Mouse (Mus musculus) intestine, embryonic 16.5 days (tissue): ENCODE results near the gene Prkca. TPM values are rescaled to one million over a fixed set of nuclear protein-coding genes. Genes with fewer than 3 reads are reported as not detected.

ENCODE experiments used
- ATAC-seq: fragments of 200-750 bp; cut with Nextera tagmentation; 2 replicates; pipeline ENCODE4 v1.8.0; 2017; ENCODE audit warnings: moderate TSS enrichment, moderate library complexity
- H3K27ac ChIP-seq: fragments of 300-500 bp; sonication (generic); 2 replicates; pipeline ENCODE4 v1.5.1; 2014; ENCODE audit warnings: mild to moderate bottlenecking, low read length
- H3K27me3 ChIP-seq: fragments of 300-500 bp; sonication (generic); replicated peaks from 2 replicates; pipeline ENCODE4 v1.6.1; 2014; ENCODE audit warnings: low read length, control low read depth, mixed read lengths; ENCODE audit not compliant: control insufficient read depth, insufficient read depth
- H3K36me3 ChIP-seq: fragments of 300-500 bp; sonication (generic); 2 replicates; pipeline ENCODE4 v1.6.1; 2014; ENCODE audit warnings: low read length, control low read depth; ENCODE audit not compliant: control insufficient read depth, insufficient read depth
- H3K4me1 ChIP-seq: fragments of 300-500 bp; sonication (generic); 2 replicates; pipeline ENCODE4 v1.6.1; 2014; ENCODE audit warnings: low read length, control low read depth, mixed read lengths; ENCODE audit not compliant: control insufficient read depth, insufficient read depth
- H3K4me2 ChIP-seq: fragments of 300-500 bp; sonication (generic); 2 replicates; pipeline ENCODE4 v1.6.1; 2014; ENCODE audit warnings: low read depth, low read length, control low read depth
- H3K4me3 ChIP-seq: fragments of 300-500 bp; sonication (generic); 2 replicates; pipeline ENCODE4 v1.5.1; 2014; ENCODE audit warnings: mild to moderate bottlenecking, low read length
- H3K9ac ChIP-seq: fragments of 300-500 bp; sonication (generic); 2 replicates; pipeline ENCODE4 v1.6.1; 2014; ENCODE audit warnings: low read depth, low read length
- H3K9me3 ChIP-seq: fragments of 300-500 bp; sonication (generic); 2 replicates; pipeline ENCODE4 v1.6.1; 2016; ENCODE audit warnings: low read length, control low read depth; ENCODE audit not compliant: control insufficient read depth
- WGBS: fragments of 180-500 bp; shearing (Covaris S2); extraction: QIAGEN DNeasy Blood & Tissue Kit; methylation state at CpG from one replicate; pipeline ENCODE4 v1.1.7; 2014; 5-methylcytosine and 5-hydroxymethylcytosine counted together
- polyA plus RNA-seq: library from polyadenylated mRNA; unstranded; fragments of >200 nt; fragmentation: Nextera tagmentation; extraction: Ambion mirVana; gene quantifications from 2 replicates; pipeline ENCODE4 v1.2.1, GENCODE M21; 2015

The Prkca gene
- polyA plus RNA-seq, 1 experiment from 2014 or later, result 20.3 TPM

DNA sequence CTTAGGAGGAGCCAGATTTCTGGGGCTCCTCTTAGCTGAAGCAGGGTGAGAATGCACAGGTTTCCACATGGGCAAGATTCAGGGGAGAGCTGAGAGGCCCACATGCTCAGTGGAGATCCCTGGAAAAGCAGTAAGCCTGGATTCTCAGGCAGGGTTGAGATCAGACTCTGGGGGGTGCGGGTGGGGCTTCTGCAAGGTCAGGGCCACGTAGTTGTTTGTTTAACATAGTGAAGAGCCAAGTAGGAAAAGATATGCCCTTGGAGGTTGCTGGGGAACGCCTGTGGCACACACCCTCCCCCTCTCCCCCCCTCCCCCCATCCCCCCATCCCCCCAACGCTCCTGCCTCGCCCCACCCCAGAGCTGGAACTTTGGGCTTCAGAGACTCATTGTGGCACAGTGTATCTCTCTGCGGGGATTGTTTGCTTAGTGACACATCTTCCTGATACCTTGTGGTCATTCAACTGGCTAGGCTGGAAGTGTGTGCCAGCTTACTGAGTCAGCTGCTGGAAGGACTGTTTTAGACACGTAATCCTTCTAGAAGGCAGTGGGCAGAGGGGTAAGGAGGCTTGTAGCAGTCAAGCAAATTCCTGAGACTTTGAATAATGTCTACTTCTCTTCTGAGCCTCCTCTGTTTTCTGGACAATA lies 21.3 kb upstream of the Prkca start:
- no peak overlapping the region for H3K27ac ChIP-seq
- 36% methylated on average over 5 of the region's 7 CpGs for WGBS

DNA sequence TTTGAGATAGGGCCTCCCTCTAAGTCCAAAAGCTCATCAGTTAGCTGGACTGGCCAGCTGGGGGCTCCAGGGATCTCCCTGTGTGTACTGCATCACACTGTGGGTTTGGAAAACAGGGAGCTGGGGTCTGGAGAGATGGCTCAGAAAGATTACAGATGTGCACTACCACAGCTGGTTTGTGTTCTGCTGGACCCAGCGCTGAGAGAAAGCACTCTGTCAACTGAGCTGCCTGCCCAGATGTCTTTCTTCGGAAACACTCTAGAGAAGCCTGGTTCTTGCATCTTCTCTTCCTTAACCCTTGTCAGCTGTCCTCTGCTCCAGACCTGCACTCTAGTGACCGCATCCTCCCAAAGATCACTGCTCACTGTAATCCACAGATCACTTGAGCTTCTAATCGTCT lies 20.3 kb upstream of the Prkca start:
- Histone ChIP-seq H3K4me2 (no peak overlapping the region), H3K36me3 (no peaks in the 10 kb centered on the region), H3K9me3 (no peaks in the 10 kb centered on the region), H3K9ac (no peak overlapping the region), H3K27me3 (no peaks in the 10 kb centered on the region), H3K27ac (no peak overlapping the region), H3K4me1 (peaks cover 15% of the 10 kb centered on the region), H3K4me3 (no peak overlapping the region)
- WGBS, result 58% methylated on average over 4 of the region's 4 CpGs
- ATAC-seq, result 0 out of 2 replicates have a peak, but pooled peaks have one; percentile 18

More for the DNA sequence above, 21.3 kb upstream of the Prkca start:
- Histone ChIP-seq H3K4me1 (peaks cover 15% of the 10 kb centered on the region), H3K4me2 (no peak overlapping the region), H3K36me3 (no peaks in the 10 kb centered on the region), H3K9ac (0 out of 2 replicates have a peak overlapping the region, but pooled peaks have one; percentile 9), H3K27me3 (no peaks in the 10 kb centered on the region), H3K9me3 (no peaks in the 10 kb centered on the region), H3K4me3 (no peak overlapping the region)
- ATAC-seq, result peak; percentile 89

DNA sequence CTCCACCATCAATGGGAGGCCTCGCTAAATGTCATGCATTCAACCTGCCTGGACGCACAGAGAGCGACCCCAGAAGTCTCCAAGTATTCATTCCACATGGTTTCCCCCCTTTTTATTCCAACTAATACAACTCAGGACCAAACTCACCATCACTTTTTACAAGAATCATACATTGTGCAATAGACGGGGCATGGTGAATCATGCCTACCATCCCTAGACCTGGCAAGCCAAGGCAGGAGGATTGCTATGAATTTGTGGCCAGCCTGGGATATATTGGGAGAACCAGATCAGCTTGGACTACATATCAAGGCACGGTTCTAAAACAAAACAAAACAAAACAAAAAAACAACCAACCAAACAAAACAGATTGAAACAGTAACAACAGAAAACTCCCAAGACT lies 19.2 kb upstream of the Prkca start:
- Histone ChIP-seq H3K36me3 (no peaks in the 10 kb centered on the region), H3K4me1 (peaks cover 21% of the 10 kb centered on the region), H3K4me2 (no peak overlapping the region), H3K27ac (no peak overlapping the region), H3K4me3 (no peak overlapping the region), H3K9ac (no peak overlapping the region), H3K27me3 (no peaks in the 10 kb centered on the region), H3K9me3 (no peaks in the 10 kb centered on the region)
- no peak for ATAC-seq
- 94% methylated on average over 5 of the region's 5 CpGs for WGBS

DNA sequence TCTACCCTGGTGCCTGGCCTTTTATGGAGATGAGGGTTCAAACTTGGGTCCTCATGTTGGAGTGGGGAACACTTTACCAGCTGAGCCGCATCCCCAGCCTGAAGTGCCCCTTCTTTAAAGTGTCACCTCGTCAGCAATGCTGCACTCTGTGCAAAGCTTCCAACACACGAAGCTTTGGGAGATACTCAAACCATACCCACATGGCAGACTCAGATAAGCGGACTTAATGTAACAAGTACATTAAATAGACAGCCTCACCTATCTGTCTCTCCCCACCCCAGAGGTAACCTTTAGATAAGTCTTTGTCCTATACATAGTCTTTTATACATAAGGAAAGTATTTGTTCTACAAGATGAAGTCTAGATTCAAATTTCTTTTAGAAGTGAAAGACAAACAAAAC lies 17.3 kb upstream of the Prkca start:
- Histone ChIP-seq H3K4me3 (no peak overlapping the region), H3K4me1 (peaks cover 21% of the 10 kb centered on the region), H3K9ac (no peak overlapping the region), H3K27me3 (no peaks in the 10 kb centered on the region), H3K27ac (no peak overlapping the region), H3K4me2 (no peak overlapping the region), H3K9me3 (no peaks in the 10 kb centered on the region), H3K36me3 (no peaks in the 10 kb centered on the region)
- 87% methylated on average over 4 of the region's 4 CpGs for WGBS
- no peak for ATAC-seq

DNA sequence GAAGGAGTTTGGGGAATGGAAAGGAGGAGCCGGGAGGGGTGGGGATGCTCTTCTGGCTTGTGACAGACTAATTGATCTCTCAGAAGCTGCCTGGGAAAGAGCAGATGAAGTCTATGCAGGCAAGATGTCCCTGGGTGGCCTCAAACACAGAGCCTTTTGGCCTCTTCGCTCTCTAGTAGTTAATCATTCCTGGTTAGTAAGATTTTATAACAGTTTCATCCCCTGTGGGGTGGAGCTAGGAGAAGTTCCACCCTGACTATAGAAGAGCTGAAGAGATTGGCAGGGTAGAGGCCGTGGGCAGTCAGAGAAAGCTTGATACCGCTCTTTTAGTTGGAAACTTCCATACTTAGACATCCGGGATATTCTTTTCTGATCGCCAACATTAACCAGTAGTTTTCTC lies 15.2 kb upstream of the Prkca start:
- Histone ChIP-seq H3K27ac (no peak overlapping the region), H3K4me1 (0 out of 2 replicates have a peak, but pooled peaks cover 6% of the 10 kb centered on the region), H3K9ac (no peak overlapping the region), H3K36me3 (no peaks in the 10 kb centered on the region), H3K9me3 (no peaks in the 10 kb centered on the region), H3K4me2 (no peak overlapping the region), H3K4me3 (no peak overlapping the region), H3K27me3 (no peaks in the 10 kb centered on the region)
- WGBS, result 55% methylated on average over 6 of the region's 6 CpGs
- peak; percentile 87 for ATAC-seq

DNA sequence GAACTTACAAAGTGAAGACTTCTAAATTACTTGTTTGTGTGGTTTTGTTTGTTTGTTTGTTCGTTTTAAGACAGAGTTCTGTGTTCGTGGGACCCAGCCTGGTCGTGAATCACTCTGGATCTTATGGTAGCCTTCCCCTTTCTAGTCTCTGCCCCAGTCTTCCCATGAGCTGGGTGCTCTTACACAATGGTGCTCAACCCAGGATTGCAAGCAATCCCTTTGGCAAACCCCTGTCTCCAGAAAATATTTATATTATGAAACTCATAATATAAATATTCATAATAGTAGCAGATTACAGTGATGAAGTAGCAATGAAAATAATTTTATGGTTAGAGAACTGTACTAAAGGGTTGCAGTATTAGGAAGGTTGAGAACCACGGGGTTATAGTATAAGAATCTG lies 12.3 kb upstream of the Prkca start:
- H3K9me3 ChIP-seq, result no peaks in the 10 kb centered on the region
- no peak for ATAC-seq
- H3K9ac ChIP-seq, result no peak overlapping the region
- H3K4me2 ChIP-seq, result no peak overlapping the region
- H3K27ac ChIP-seq, result no peak overlapping the region
- no peak overlapping the region for H3K4me3 ChIP-seq
- WGBS, result 76% methylated on average over 4 of the region's 4 CpGs
- no peaks in the 10 kb centered on the region for H3K27me3 ChIP-seq
- no peaks in the 10 kb centered on the region for H3K36me3 ChIP-seq
- H3K4me1 ChIP-seq, result 0 out of 2 replicates have a peak, but pooled peaks cover 6% of the 10 kb centered on the region

DNA sequence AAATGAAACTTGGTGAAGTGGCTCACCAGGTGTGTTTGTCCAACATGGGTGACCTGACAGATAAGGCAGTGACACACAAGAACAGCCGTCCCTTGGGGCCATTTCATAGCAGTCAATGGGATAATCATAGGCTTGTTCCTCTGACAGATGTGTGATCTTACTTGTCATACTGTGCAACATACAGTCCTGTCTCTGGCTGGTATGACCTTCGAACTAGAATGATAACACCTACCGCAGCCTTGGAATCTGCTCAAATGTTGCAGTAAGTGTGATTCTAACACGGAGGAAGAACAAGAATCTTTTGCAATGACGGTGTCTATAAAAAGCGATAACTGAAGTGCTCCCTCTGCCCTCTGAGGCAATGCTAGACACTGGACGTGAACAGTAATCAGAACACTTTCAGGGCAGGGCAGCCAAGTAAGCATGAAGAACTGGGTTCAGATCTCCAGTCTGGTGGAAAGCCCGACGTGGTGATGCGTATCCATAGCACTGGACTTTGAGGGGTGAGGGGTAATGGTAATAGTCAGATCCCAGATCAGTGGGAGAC lies 9.2 kb upstream of the Prkca start:
- H3K27ac ChIP-seq, result no peak overlapping the region
- ATAC-seq, result peak; percentile 82
- H3K9me3 ChIP-seq, result no peaks in the 10 kb centered on the region
- H3K4me3 ChIP-seq, result no peak overlapping the region
- H3K27me3 ChIP-seq, result no peaks in the 10 kb centered on the region
- 75% methylated on average over 10 of the region's 10 CpGs for WGBS
- H3K4me2 ChIP-seq, result no peak overlapping the region
- H3K36me3 ChIP-seq, result no peaks in the 10 kb centered on the region
- H3K4me1 ChIP-seq, result no peaks in the 10 kb centered on the region
- no peak overlapping the region for H3K9ac ChIP-seq

DNA sequence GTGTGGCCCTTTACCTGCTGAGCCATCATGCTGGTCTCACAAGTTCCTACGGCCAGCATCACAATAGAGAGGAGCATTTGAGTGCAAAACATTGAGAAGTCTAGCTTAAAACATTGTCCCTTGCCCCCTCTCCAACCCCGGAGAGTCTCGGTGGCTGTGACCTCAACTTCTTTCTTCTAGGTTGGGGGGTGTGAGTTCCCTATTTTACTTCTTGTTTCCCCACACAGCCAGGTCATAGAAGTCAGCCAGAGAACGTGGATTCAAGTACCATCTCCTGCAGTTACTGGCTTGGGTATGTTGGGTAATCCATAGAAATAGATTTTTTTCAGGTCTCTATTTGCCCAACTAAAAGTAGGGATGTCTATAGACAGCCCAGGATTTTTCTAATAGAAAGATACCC lies 7.1 kb upstream of the Prkca start:
- 72% methylated on average over 4 of the region's 4 CpGs for WGBS
- no peak overlapping the region for H3K4me3 ChIP-seq
- H3K27me3 ChIP-seq, result no peaks in the 10 kb centered on the region
- H3K4me1 ChIP-seq, result no peaks in the 10 kb centered on the region
- H3K27ac ChIP-seq, result no peak overlapping the region
- H3K4me2 ChIP-seq, result no peak overlapping the region
- no peaks in the 10 kb centered on the region for H3K9me3 ChIP-seq
- no peak for ATAC-seq
- no peaks in the 10 kb centered on the region for H3K36me3 ChIP-seq
- no peak overlapping the region for H3K9ac ChIP-seq

DNA sequence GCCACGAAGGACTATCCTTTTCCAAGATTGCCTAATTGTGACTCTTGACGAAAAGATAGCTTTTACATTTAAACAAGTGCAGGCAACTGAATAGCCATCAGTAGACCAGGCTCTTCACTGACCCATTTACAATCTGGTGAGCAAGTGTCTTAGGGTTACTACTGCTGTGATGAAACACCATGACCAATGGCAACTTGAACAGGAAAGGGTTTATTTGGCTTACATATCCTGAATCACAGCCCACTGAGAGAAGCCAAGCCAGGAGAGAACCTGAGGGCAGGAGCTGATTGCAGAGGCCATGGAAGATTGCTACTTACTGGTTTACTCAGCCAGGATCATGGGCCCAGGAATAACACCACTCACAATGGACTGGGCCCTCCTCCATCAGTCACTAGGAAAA lies 1.6 kb upstream of the Prkca start:
- H3K9me3 ChIP-seq, result no peaks in the 10 kb centered on the region
- peaks cover 8% of the 10 kb centered on the region for H3K4me1 ChIP-seq
- H3K27me3 ChIP-seq, result no peaks in the 10 kb centered on the region
- H3K9ac ChIP-seq, result no peak overlapping the region
- H3K4me2 ChIP-seq, result no peak overlapping the region
- H3K4me3 ChIP-seq, result no peak overlapping the region
- no peak overlapping the region for H3K27ac ChIP-seq
- no peak for ATAC-seq
- 85% methylated on average over 2 of the region's 2 CpGs for WGBS
- no peaks in the 10 kb centered on the region for H3K36me3 ChIP-seq
